Mouse (Mus musculus): Measurements from ENCODE around the gene Sval2.

Sval2 gene

GRCm38 (mm10) chr6:41852689-41853088, at the start of gene Sval2:
Gene Sval2, plus strand, starts transcription at chr6:41852989.
- DNase-seq = no peak

- no peak for DNase-seq
Measured at GRCm38 (mm10) chr6:41824086-41824485, 28.7 kb upstream of the Sval2 start.

GRCm38 (mm10) chr6:41829516-41829915, 23.3 kb upstream of the Sval2 start:
- no peak for DNase-seq

- no peak for DNase-seq
Measured at GRCm38 (mm10) chr6:41847235-41847634, 5.6 kb upstream of the Sval2 start, which contains the start of gene Pip. Gene Pip, plus strand, starts transcription at chr6:41847535.

- DNase-seq = no peak
Measured at GRCm38 (mm10) chr6:41864038-41864437, 11.2 kb downstream of the Sval2 start.

GRCm38 (mm10) chr6:41911625-41912024, 58.8 kb downstream of the Sval2 start:
- DNase-seq = no peak
